Mouse (Mus musculus): Measurements from ENCODE around the gene Cd55. TPM values are rescaled to one million over a fixed set of nuclear protein-coding genes. Genes with fewer than 3 reads are reported as not detected.

Cd55 gene
- polyA plus RNA-seq, 1 experiment = 37.4 TPM

GRCm38 (mm10) chr1:130486816-130487545, 24.4 kb upstream of the Cd55 start:
- Histone ChIP-seq H3K4me3 (ENCODE audit: control insufficient read depth, low read depth, low read length) (no peak overlapping the region), H3K27me3 (ENCODE audit: control insufficient read depth, insufficient read depth, low read length) (no peaks in the 10 kb centered on the region), H3K4me1 (ENCODE audit: control insufficient read depth, insufficient read depth, low read length) (no peaks in the 10 kb centered on the region), H3K36me3 (ENCODE audit: control insufficient read depth, insufficient read depth, low read length) (no peaks in the 10 kb centered on the region), H3K27ac (ENCODE audit: control insufficient read depth, insufficient read depth, low read depth, low read length) (no peak overlapping the region)
- no peak for TF ChIP-seq CTCF (IDR thresholded peaks at IDR 0.05; ENCODE audit: control insufficient read depth, insufficient read depth, insufficient replicate concordance, low read depth, low read length)
- TF ChIP-seq POLR2A (IDR thresholded peaks at IDR 0.05; ENCODE audit: control insufficient read depth, low read depth, low read length) = no peak

GRCm38 (mm10) chr1:130485828-130486620, 23.5 kb upstream of the Cd55 start:
- Histone ChIP-seq H3K4me3 (ENCODE audit: control insufficient read depth, low read depth, low read length) (no peak overlapping the region), H3K27me3 (ENCODE audit: control insufficient read depth, insufficient read depth, low read length) (no peaks in the 10 kb centered on the region), H3K27ac (ENCODE audit: control insufficient read depth, insufficient read depth, low read depth, low read length) (no peak overlapping the region), H3K4me1 (ENCODE audit: control insufficient read depth, insufficient read depth, low read length) (no peaks in the 10 kb centered on the region), H3K36me3 (ENCODE audit: control insufficient read depth, insufficient read depth, low read length) (no peaks in the 10 kb centered on the region)
- TF ChIP-seq CTCF (IDR thresholded peaks at IDR 0.05; ENCODE audit: control insufficient read depth, insufficient read depth, insufficient replicate concordance, low read depth, low read length) (no peak), POLR2A (IDR thresholded peaks at IDR 0.05; ENCODE audit: control insufficient read depth, low read depth, low read length) (no peak)

GRCm38 (mm10) chr1:130485376-130485775, 22.8 kb upstream of the Cd55 start:
- no peak for TF ChIP-seq CTCF (IDR thresholded peaks at IDR 0.05; ENCODE audit: control insufficient read depth, insufficient read depth, insufficient replicate concordance, low read depth, low read length)
- TF ChIP-seq POLR2A (IDR thresholded peaks at IDR 0.05; ENCODE audit: control insufficient read depth, low read depth, low read length) = no peak
- H3K4me3 ChIP-seq (ENCODE audit: control insufficient read depth, low read depth, low read length) = no peak overlapping the region
- H3K27ac ChIP-seq (ENCODE audit: control insufficient read depth, insufficient read depth, low read depth, low read length) = no peak overlapping the region
- H3K27me3 ChIP-seq (ENCODE audit: control insufficient read depth, insufficient read depth, low read length) = no peaks in the 10 kb centered on the region
- H3K4me1 ChIP-seq (ENCODE audit: control insufficient read depth, insufficient read depth, low read length) = no peaks in the 10 kb centered on the region
- no peaks in the 10 kb centered on the region for H3K36me3 ChIP-seq (ENCODE audit: control insufficient read depth, insufficient read depth, low read length)

- H3K4me1 ChIP-seq (ENCODE audit: control insufficient read depth, insufficient read depth, low read length) = no peaks in the 10 kb centered on the region
- TF ChIP-seq CTCF (IDR thresholded peaks at IDR 0.05; ENCODE audit: control insufficient read depth, insufficient read depth, insufficient replicate concordance, low read depth, low read length) = no peak
- TF ChIP-seq POLR2A (IDR thresholded peaks at IDR 0.05; ENCODE audit: control insufficient read depth, low read depth, low read length) = no peak
- no peaks in the 10 kb centered on the region for H3K27me3 ChIP-seq (ENCODE audit: control insufficient read depth, insufficient read depth, low read length)
- no peaks in the 10 kb centered on the region for H3K36me3 ChIP-seq (ENCODE audit: control insufficient read depth, insufficient read depth, low read length)
- H3K4me3 ChIP-seq (ENCODE audit: control insufficient read depth, low read depth, low read length) = no peak overlapping the region
- H3K27ac ChIP-seq (ENCODE audit: control insufficient read depth, insufficient read depth, low read depth, low read length) = no peak overlapping the region
Measured at GRCm38 (mm10) chr1:130474936-130475335, 12.4 kb upstream of the Cd55 start.

- H3K27ac ChIP-seq (ENCODE audit: control insufficient read depth, insufficient read depth, low read depth, low read length) = no peak overlapping the region
- H3K36me3 ChIP-seq (ENCODE audit: control insufficient read depth, insufficient read depth, low read length) = no peaks in the 10 kb centered on the region
- no peak for TF ChIP-seq CTCF (IDR thresholded peaks at IDR 0.05; ENCODE audit: control insufficient read depth, insufficient read depth, insufficient replicate concordance, low read depth, low read length)
- no peak for TF ChIP-seq POLR2A (IDR thresholded peaks at IDR 0.05; ENCODE audit: control insufficient read depth, low read depth, low read length)
- H3K4me3 ChIP-seq (ENCODE audit: control insufficient read depth, low read depth, low read length) = no peak overlapping the region
- H3K27me3 ChIP-seq (ENCODE audit: control insufficient read depth, insufficient read depth, low read length) = no peaks in the 10 kb centered on the region
- H3K4me1 ChIP-seq (ENCODE audit: control insufficient read depth, insufficient read depth, low read length) = no peaks in the 10 kb centered on the region
Measured at GRCm38 (mm10) chr1:130474226-130474625, 11.7 kb upstream of the Cd55 start.

- Histone ChIP-seq H3K4me1 (ENCODE audit: control insufficient read depth, insufficient read depth, low read length) (no peaks in the 10 kb centered on the region), H3K4me3 (ENCODE audit: control insufficient read depth, low read depth, low read length) (no peak overlapping the region), H3K27ac (ENCODE audit: control insufficient read depth, insufficient read depth, low read depth, low read length) (no peak overlapping the region), H3K36me3 (ENCODE audit: control insufficient read depth, insufficient read depth, low read length) (no peaks in the 10 kb centered on the region), H3K27me3 (ENCODE audit: control insufficient read depth, insufficient read depth, low read length) (no peaks in the 10 kb centered on the region)
- TF ChIP-seq POLR2A (IDR thresholded peaks at IDR 0.05; ENCODE audit: control insufficient read depth, low read depth, low read length) = no peak
Measured at GRCm38 (mm10) chr1:130470074-130470473, 7.5 kb upstream of the Cd55 start.

DNA sequence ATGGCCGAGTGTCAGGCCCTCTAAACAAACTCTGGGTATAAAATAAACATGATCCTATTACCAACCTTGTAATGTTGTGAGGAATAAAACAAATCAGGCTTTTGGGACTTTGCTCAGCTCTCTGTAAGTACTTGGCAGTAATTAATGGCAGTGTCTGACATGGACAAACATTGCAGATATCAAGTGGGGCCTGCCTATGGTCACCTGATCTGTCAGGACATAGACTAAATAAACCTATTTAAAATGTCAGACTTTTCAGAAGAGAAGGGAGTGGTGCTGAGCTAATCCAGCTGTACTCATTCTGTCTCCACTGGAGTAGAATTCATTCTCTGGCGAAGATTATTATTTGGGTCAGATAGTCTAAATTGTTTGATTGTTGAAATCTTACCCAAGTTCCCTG, 4.9 kb upstream of the Cd55 start:
- Histone ChIP-seq H3K27me3 (ENCODE audit: control insufficient read depth, insufficient read depth, low read length) (no peaks in the 10 kb centered on the region), H3K36me3 (ENCODE audit: control insufficient read depth, insufficient read depth, low read length) (no peaks in the 10 kb centered on the region; the same call in 1 of the 2 replicates), H3K4me1 (ENCODE audit: control insufficient read depth, insufficient read depth, low read length) (peaks cover 4% of the 10 kb centered on the region), H3K27ac (ENCODE audit: control insufficient read depth, insufficient read depth, low read depth, low read length) (no peak overlapping the region), H3K4me3 (ENCODE audit: control insufficient read depth, low read depth, low read length) (no peak overlapping the region)
- TF ChIP-seq CTCF (IDR thresholded peaks at IDR 0.05; ENCODE audit: control insufficient read depth, insufficient read depth, insufficient replicate concordance, low read depth, low read length) (no peak), POLR2A (IDR thresholded peaks at IDR 0.05; ENCODE audit: control insufficient read depth, low read depth, low read length) (no peak)
